Mouse (Mus musculus): ENCODE data around the gene Cacna2d4. TPM values are rescaled to one million over a fixed set of nuclear protein-coding genes. Genes with fewer than 3 reads are reported as not detected.

Cacna2d4 gene
- polyA plus RNA-seq, 1 experiment = 34.8 TPM

GRCm38 (mm10) chr6:119276713-119277112, 40.4 kb downstream of the Cacna2d4 start:
- TF ChIP-seq CTCF (IDR thresholded peaks at IDR 0.05; ENCODE audit: borderline replicate concordance, control insufficient read depth, extremely low read depth, insufficient read depth, low read length, poor library complexity) = no peak
- TF ChIP-seq POLR2A (IDR thresholded peaks at IDR 0.05; ENCODE audit: control insufficient read depth, extremely low read depth, insufficient read depth, low read length, poor library complexity) = no peak
- 93% methylated on average over 2 of the region's 2 CpGs for WGBS
- Histone ChIP-seq H3K4me1 (replicated peaks; ENCODE audit: control insufficient read depth, insufficient read depth, low read length) (no peaks in the 10 kb centered on the region), H3K36me3 (ENCODE audit: control insufficient read depth, insufficient read depth, low read length) (no peaks in the 10 kb centered on the region), H3K27ac (ENCODE audit: control insufficient read depth, insufficient read depth, low read length) (no peak overlapping the region), H3K27me3 (ENCODE audit: control insufficient read depth, insufficient read depth, low read length) (no peaks in the 10 kb centered on the region), H3K4me3 (ENCODE audit: control insufficient read depth, insufficient read depth, low read length) (no peak overlapping the region)
- no peak for DNase-seq

- TF ChIP-seq CTCF (IDR thresholded peaks at IDR 0.05; ENCODE audit: borderline replicate concordance, control insufficient read depth, extremely low read depth, insufficient read depth, low read length, poor library complexity) = no peak
- no peak for TF ChIP-seq POLR2A (IDR thresholded peaks at IDR 0.05; ENCODE audit: control insufficient read depth, extremely low read depth, insufficient read depth, low read length, poor library complexity)
- Histone ChIP-seq H3K4me1 (replicated peaks; ENCODE audit: control insufficient read depth, insufficient read depth, low read length) (no peaks in the 10 kb centered on the region), H3K36me3 (ENCODE audit: control insufficient read depth, insufficient read depth, low read length) (no peaks in the 10 kb centered on the region), H3K27me3 (ENCODE audit: control insufficient read depth, insufficient read depth, low read length) (no peaks in the 10 kb centered on the region), H3K27ac (ENCODE audit: control insufficient read depth, insufficient read depth, low read length) (no peak overlapping the region), H3K4me3 (ENCODE audit: control insufficient read depth, insufficient read depth, low read length) (no peak overlapping the region)
- no peak for DNase-seq
- 82% methylated on average over 9 of the region's 9 CpGs for WGBS
Observed at GRCm38 (mm10) chr6:119280761-119281160, 44.4 kb downstream of the Cacna2d4 start.

- Histone ChIP-seq H3K27ac (ENCODE audit: control insufficient read depth, insufficient read depth, low read length) (no peak overlapping the region), H3K27me3 (ENCODE audit: control insufficient read depth, insufficient read depth, low read length) (no peaks in the 10 kb centered on the region), H3K36me3 (ENCODE audit: control insufficient read depth, insufficient read depth, low read length) (no peaks in the 10 kb centered on the region), H3K4me3 (ENCODE audit: control insufficient read depth, insufficient read depth, low read length) (no peak overlapping the region), H3K4me1 (replicated peaks; ENCODE audit: control insufficient read depth, insufficient read depth, low read length) (no peaks in the 10 kb centered on the region)
- TF ChIP-seq POLR2A (IDR thresholded peaks at IDR 0.05; ENCODE audit: control insufficient read depth, extremely low read depth, insufficient read depth, low read length, poor library complexity) (no peak), CTCF (IDR thresholded peaks at IDR 0.05; ENCODE audit: borderline replicate concordance, control insufficient read depth, extremely low read depth, insufficient read depth, low read length, poor library complexity) (no peak)
- DNase-seq = no peak
- WGBS = 89% methylated on average over 3 of the region's 3 CpGs
Observed at GRCm38 (mm10) chr6:119301310-119301709, 65.0 kb downstream of the Cacna2d4 start.

- TF ChIP-seq CTCF (IDR thresholded peaks at IDR 0.05; ENCODE audit: borderline replicate concordance, control insufficient read depth, extremely low read depth, insufficient read depth, low read length, poor library complexity) (no peak), POLR2A (IDR thresholded peaks at IDR 0.05; ENCODE audit: control insufficient read depth, extremely low read depth, insufficient read depth, low read length, poor library complexity) (no peak)
- Histone ChIP-seq H3K36me3 (ENCODE audit: control insufficient read depth, insufficient read depth, low read length) (no peaks in the 10 kb centered on the region), H3K27ac (ENCODE audit: control insufficient read depth, insufficient read depth, low read length) (no peak overlapping the region), H3K4me3 (ENCODE audit: control insufficient read depth, insufficient read depth, low read length) (no peak overlapping the region), H3K27me3 (ENCODE audit: control insufficient read depth, insufficient read depth, low read length) (no peaks in the 10 kb centered on the region), H3K4me1 (replicated peaks; ENCODE audit: control insufficient read depth, insufficient read depth, low read length) (no peaks in the 10 kb centered on the region)
- 87% methylated on average over 6 of the region's 6 CpGs for WGBS
- no peak for DNase-seq
Observed at GRCm38 (mm10) chr6:119303331-119303730, 67.0 kb downstream of the Cacna2d4 start.

GRCm38 (mm10) chr6:119307867-119308413, 71.6 kb downstream of the Cacna2d4 start:
- 78% methylated on average over 10 of the region's 10 CpGs for WGBS
- DNase-seq = no peak
- Histone ChIP-seq H3K36me3 (ENCODE audit: control insufficient read depth, insufficient read depth, low read length) (no peaks in the 10 kb centered on the region), H3K4me1 (replicated peaks; ENCODE audit: control insufficient read depth, insufficient read depth, low read length) (no peaks in the 10 kb centered on the region), H3K27ac (ENCODE audit: control insufficient read depth, insufficient read depth, low read length) (no peak overlapping the region), H3K4me3 (ENCODE audit: control insufficient read depth, insufficient read depth, low read length) (no peak overlapping the region), H3K27me3 (ENCODE audit: control insufficient read depth, insufficient read depth, low read length) (no peaks in the 10 kb centered on the region)
- no peak for TF ChIP-seq POLR2A (IDR thresholded peaks at IDR 0.05; ENCODE audit: control insufficient read depth, extremely low read depth, insufficient read depth, low read length, poor library complexity)
- TF ChIP-seq CTCF (IDR thresholded peaks at IDR 0.05; ENCODE audit: borderline replicate concordance, control insufficient read depth, extremely low read depth, insufficient read depth, low read length, poor library complexity) = no peak

- Histone ChIP-seq H3K36me3 (ENCODE audit: control insufficient read depth, insufficient read depth, low read length) (no peaks in the 10 kb centered on the region), H3K27ac (ENCODE audit: control insufficient read depth, insufficient read depth, low read length) (no peak overlapping the region), H3K4me3 (ENCODE audit: control insufficient read depth, insufficient read depth, low read length) (no peak overlapping the region), H3K4me1 (replicated peaks; ENCODE audit: control insufficient read depth, insufficient read depth, low read length) (no peaks in the 10 kb centered on the region), H3K27me3 (ENCODE audit: control insufficient read depth, insufficient read depth, low read length) (no peaks in the 10 kb centered on the region)
- 76% methylated on average over 9 of the region's 9 CpGs for WGBS
- TF ChIP-seq POLR2A (IDR thresholded peaks at IDR 0.05; ENCODE audit: control insufficient read depth, extremely low read depth, insufficient read depth, low read length, poor library complexity) (no peak), CTCF (IDR thresholded peaks at IDR 0.05; ENCODE audit: borderline replicate concordance, control insufficient read depth, extremely low read depth, insufficient read depth, low read length, poor library complexity) (no peak)
- no peak for DNase-seq
Observed at GRCm38 (mm10) chr6:119310176-119310575, 73.8 kb downstream of the Cacna2d4 start.

- H3K27me3 ChIP-seq (ENCODE audit: control insufficient read depth, insufficient read depth, low read length) = no peaks in the 10 kb centered on the region
- WGBS = 79% methylated on average over 6 of the region's 6 CpGs
- no peaks in the 10 kb centered on the region for H3K4me1 ChIP-seq (replicated peaks; ENCODE audit: control insufficient read depth, insufficient read depth, low read length)
- H3K27ac ChIP-seq (ENCODE audit: control insufficient read depth, insufficient read depth, low read length) = no peak overlapping the region
- DNase-seq = no peak
- no peak overlapping the region for H3K4me3 ChIP-seq (ENCODE audit: control insufficient read depth, insufficient read depth, low read length)
- TF ChIP-seq CTCF (IDR thresholded peaks at IDR 0.05; ENCODE audit: borderline replicate concordance, control insufficient read depth, extremely low read depth, insufficient read depth, low read length, poor library complexity) (no peak), POLR2A (IDR thresholded peaks at IDR 0.05; ENCODE audit: control insufficient read depth, extremely low read depth, insufficient read depth, low read length, poor library complexity) (no peak)
- H3K36me3 ChIP-seq (ENCODE audit: control insufficient read depth, insufficient read depth, low read length) = no peaks in the 10 kb centered on the region
Observed at GRCm38 (mm10) chr6:119312381-119312780, 76.1 kb downstream of the Cacna2d4 start.
